Mouse (Mus musculus): ENCODE results near the gene Acad11.

GRCm38 (mm10) chr9:104123101-104123500, 59.9 kb downstream of the Acad11 start:
- TF ChIP-seq CTCF (IDR thresholded peaks at IDR 0.05; ENCODE audit: extremely low read depth, insufficient read depth, insufficient read length, insufficient replicate concordance): no peak
- no peak for TF ChIP-seq POLR2A (IDR thresholded peaks at IDR 0.05; ENCODE audit: low read depth, low read length)
